Mouse (Mus musculus) liver, postnatal 0 days (tissue): ENCODE measurements around the gene Apba1.

Source experiments
- CTCF ChIP-seq: sonication (generic); IDR thresholded peaks from 2 replicates; pipeline ENCODE4 v1.5.1; 2016; ENCODE audit warnings: antibody characterized with exemption, low read depth
- EP300 ChIP-seq: IDR thresholded peaks from 2 replicates; pipeline ENCODE4 v1.6.1; 2016; ENCODE audit warnings: antibody characterized with exemption, low read depth, mild to moderate bottlenecking

- TF ChIP-seq EP300 (no peak), CTCF (no peak)
Observed at GRCm38 (mm10) chr19:23886169-23886568, 127.5 kb downstream of the Apba1 start.
